Mouse (Mus musculus) heart, adult 2 months (tissue): ENCODE results near the gene C1s1.

Experiments used
- CTCF ChIP-seq: fragments of 200-600 bp; IDR thresholded peaks from 2 replicates; pipeline ENCODE4 v1.8.1; 2022; ENCODE audit warnings: antibody characterized with exemption, mild to moderate bottlenecking, moderate library complexity
- EP300 ChIP-seq: fragments of 200-500 bp; IDR thresholded peaks from 2 replicates; pipeline ENCODE4 v1.6.1; 2011; ENCODE audit warnings: low read depth, low read length, control low read depth; ENCODE audit not compliant: insufficient read depth
- POLR2A ChIP-seq: fragments of 200-500 bp; IDR thresholded peaks from 2 replicates; pipeline ENCODE4 v1.6.1; 2011; ENCODE audit warnings: mild to moderate bottlenecking, low read depth, low read length, control low read depth; ENCODE audit not compliant: insufficient read depth

GRCm38 (mm10) chr6:124505028-124505427, 37.1 kb downstream of the C1s1 start:
- TF ChIP-seq CTCF, result no peak
- TF ChIP-seq EP300, result 0 out of 2 replicates have a peak, but pooled peaks have one; percentile 8
- TF ChIP-seq POLR2A, result no peak
